Mouse (Mus musculus) ovary, postnatal 14 days (tissue): ENCODE data around the gene Ccl27b.
"Not testable (repeated sequence)": the region's sequence is repeated elsewhere in the genome, so short reads cannot be mapped to it uniquely, and the experiment has no call there.

Experiments
- DNase-seq: peaks from one replicate; pipeline ENCODE4 v3.0.0; 2022; ENCODE audit warnings: low spot score

Ccl27b gene

GRCm38 (mm10) chr4:42654951-42655350, at the start of gene Ccl27b:
Gene Ccl27b (plus strand): TSS chr4:42655251.
- DNase-seq: not testable (repeated sequence)

DNA sequence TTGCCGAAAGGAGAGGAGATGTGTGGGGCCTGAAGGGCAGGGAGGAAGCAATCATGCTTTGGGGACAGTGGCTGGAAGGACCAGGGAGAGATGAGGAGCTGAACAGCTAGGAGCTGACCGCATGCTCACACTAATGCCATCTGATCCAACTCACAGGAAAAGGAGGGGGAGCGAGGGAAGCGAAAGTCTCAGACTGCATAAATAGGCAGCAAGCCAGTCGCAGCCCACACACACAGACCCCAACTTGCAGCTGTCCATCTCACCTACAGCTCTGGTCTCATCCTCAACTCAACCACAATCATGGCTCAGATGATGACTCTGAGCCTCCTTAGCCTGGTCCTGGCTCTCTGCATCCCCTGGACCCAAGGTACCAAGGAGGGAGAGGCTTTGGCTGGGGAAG, 43.2 kb upstream of the Ccl27b start, which contains the start of gene Gm10591:
Gene Gm10591, plus strand, starts transcription at position 301 of the 400 bp plus-strand sequence.
- DNase-seq: not testable (repeated sequence)

GRCm38 (mm10) chr4:42629419-42629818, 25.6 kb upstream of the Ccl27b start, which contains the start of gene Gm2564:
Gene Gm2564 (plus strand): TSS chr4:42629719.
- not testable (repeated sequence) for DNase-seq

GRCm38 (mm10) chr4:42661793-42662192, 6.7 kb downstream of the Ccl27b start, which contains the start of gene Il11ra2:
Gene Il11ra2 (minus strand): TSS chr4:42661893.
- DNase-seq: not testable (repeated sequence)

DNA sequence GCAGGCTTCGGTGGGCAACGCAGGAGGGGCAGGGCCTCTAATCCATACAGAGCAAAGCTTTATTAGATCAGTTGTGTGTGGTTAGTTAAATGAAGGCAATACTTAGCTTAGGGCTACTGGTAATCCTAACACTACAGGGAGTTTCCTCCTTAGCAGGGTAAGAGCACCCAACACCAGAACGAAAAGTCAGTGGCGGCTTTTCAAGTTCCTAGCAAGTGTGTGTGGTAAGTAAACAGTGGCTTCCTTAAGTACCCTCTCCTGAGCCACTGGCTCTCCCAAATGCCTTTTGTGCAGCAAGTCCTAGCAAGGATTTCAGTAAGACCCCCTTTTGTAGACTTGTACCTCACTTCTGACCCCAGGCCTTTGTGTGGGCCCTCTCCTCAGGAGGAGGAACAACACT, 20.4 kb downstream of the Ccl27b start:
- not testable (repeated sequence) for DNase-seq

- DNase-seq: not testable (repeated sequence)
Observed at GRCm38 (mm10) chr4:42679365-42679764, 24.3 kb downstream of the Ccl27b start.

DNA sequence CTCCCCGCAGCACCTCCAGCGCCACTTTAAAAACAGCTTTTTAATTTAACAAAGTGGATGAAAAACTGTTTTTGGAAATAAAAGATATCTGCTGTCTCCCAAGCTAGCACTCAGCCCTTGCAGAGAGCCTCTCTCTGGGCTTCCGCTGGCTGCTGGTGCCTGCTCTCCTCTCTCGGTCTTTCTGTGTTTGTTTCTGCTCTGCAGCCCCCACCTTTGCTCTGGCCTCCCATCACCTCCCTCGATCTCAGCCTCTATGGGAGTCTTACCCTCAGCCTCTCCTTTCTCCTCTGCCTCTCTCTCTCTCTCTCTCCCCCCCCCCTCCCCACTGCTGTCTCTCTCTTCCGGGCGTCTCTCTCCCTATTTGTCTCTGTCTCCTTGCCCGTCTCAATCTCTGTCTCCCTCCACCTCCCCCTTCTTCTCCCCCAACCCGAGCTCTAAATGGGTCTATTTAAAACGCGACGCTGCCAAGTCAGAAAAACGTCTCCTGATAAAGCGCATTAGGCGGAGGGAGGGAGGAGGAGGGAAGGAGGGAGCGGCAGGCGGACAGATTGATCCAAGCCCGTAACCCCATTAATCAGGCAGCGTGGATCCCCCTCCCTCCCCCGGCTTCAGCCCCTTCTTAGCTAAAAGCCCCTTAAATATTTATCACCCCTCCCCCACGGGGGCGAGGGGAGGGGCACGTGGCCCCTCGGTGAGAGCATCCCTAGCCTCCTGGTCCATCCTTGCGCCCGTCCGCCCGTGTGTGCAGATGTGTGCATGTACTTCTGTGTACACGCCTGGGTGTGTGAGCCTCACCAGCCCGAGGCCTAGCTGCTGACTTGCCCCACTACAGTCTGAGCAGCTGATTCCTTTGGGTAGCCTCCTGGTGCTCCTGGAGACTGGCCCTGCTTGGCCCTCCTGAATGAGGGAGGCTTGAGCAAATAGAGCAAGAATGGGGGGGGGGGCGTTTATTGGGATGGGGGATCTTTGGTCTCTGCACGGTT, 25.6 kb downstream of the Ccl27b start:
- DNase-seq: not testable (repeated sequence)

DNA sequence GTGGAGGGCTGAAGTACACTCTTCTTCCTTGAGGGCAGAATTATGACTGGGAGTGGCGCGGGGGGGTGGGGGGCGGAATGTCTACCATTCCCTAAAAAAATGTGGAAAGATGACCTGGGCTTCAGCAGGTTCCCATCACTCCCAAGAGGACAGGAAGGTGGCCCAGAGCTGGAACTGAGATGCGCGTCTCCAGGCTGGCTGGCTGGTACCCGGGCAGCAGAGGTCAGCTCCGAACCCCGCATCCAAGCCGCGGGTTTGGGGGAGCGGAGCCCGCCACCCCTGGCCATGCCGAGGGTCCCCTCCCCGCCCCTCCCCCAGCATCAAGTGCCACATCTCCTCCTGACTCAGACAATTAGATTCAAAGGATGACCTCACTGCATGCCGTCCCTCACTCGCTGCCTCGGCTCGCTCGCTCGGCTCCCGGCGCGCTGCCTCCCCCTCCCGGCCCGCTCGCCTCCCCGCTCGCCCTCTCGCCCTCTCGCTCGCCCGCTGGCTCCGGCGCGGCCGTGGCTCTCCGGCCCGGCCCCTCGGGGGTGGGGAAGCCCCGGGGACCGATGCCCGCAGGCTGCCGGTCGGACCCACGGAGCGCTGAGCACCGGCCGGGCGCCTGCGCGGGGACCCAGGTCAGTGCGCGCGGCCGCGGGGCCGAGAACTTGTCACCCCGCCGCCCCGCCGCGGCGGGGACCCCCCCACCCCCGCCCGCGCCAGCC, 26.6 kb downstream of the Ccl27b start:
- not testable (repeated sequence) for DNase-seq

DNA sequence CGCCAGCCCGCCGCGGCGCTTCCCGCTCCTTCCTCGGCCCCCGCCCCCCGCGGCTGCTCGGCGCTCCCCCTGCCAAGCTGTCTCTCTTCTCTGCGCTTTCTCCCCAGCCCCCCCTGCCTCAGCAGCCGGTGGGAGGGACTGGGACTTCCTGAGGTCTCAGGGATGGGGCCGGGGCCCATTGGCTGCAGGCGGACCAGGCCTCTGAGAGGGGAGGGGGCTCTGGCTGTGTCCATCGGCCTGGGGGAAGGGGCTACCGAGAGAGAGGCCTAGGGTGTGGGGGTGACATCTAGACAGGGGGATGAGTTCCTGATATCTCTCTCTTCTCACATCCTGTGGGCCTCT, 27.1 kb downstream of the Ccl27b start:
- not testable (repeated sequence) for DNase-seq
